Mouse (Mus musculus) kidney, adult 2 months (tissue): ENCODE measurements around the gene Slc12a5. TPM values are rescaled to one million over a fixed set of nuclear protein-coding genes. Genes with fewer than 3 reads are reported as not detected.

ENCODE experiments used
- DNase-seq: peaks from one replicate; pipeline ENCODE4 v3.0.0; 2021
- H3K27ac ChIP-seq: fragments of 200-500 bp; 2 replicates; pipeline ENCODE4 v1.5.1; 2012; ENCODE audit warnings: low read depth, low read length, control low read depth, inconsistent platforms; ENCODE audit not compliant: insufficient read depth
- H3K27me3 ChIP-seq: fragments of 200-500 bp; replicated peaks from 2 replicates; pipeline ENCODE4 v1.6.1; 2012; ENCODE audit warnings: mild to moderate bottlenecking, moderate library complexity, low read length, inconsistent platforms; ENCODE audit not compliant: control insufficient read depth, insufficient read depth
- H3K36me3 ChIP-seq: fragments of 200-500 bp; 2 replicates; pipeline ENCODE4 v1.6.1; 2012; ENCODE audit warnings: mild to moderate bottlenecking, moderate library complexity, low read length, inconsistent platforms; ENCODE audit not compliant: control insufficient read depth, insufficient read depth
- H3K4me1 ChIP-seq: fragments of 200-500 bp; 2 replicates; pipeline ENCODE4 v1.6.1; 2011; ENCODE audit warnings: low read length; ENCODE audit not compliant: control insufficient read depth, insufficient read depth
- H3K4me3 ChIP-seq: fragments of 200-500 bp; 2 replicates; pipeline ENCODE4 v1.5.1; 2011; ENCODE audit warnings: mild to moderate bottlenecking, low read depth, low read length, control low read depth; ENCODE audit not compliant: insufficient read depth
- CTCF ChIP-seq: fragments of 200-500 bp; conservative IDR thresholded peaks from 2 replicates; pipeline ENCODE4 v1.5.1; 2011; ENCODE audit warnings: low read depth, mild to moderate bottlenecking, control low read depth, low read length, moderate library complexity, mixed read lengths; ENCODE audit not compliant: insufficient read depth, insufficient read length
- POLR2A ChIP-seq: fragments of 200-500 bp; IDR thresholded peaks from one replicate; pipeline ENCODE4 v1.6.1; 2011; ENCODE audit warnings: low read depth, low read length, control low read depth
- WGBS: fragments of 180-500 bp; shearing (Covaris S2); methylation state at CpG from one replicate; pipeline ENCODE4 v1.1.7; 2018; 5-methylcytosine and 5-hydroxymethylcytosine counted together
- polyA plus RNA-seq: library from polyadenylated mRNA; depleted of rRNA; stranded (reverse); fragments of >200 nt; gene quantifications from 2 replicates; pipeline ENCODE4 v1.2.3, GENCODE M21; 2012

The Slc12a5 gene
- polyA plus RNA-seq, 1 experiment: 1.5 TPM

DNA sequence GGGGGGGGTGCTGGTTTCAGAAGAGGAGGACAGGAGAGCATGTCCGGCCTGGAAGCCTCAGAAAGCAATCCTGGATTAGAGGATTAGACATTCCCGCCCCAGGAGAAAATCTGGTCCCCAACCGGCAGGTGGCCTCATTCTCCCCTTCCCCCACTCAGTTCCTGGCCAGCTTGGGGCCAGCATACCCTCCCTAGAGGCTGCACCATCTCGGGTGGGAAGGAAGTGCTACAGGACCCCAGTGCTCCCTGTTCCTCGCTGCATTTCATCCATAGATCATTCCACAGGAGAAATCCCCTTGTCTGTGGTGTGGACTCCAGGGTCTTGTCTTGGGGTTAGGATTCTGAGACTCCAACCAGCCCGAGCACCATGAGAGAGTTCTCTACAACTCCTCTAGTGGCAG, 6.6 kb downstream of the Slc12a5 start:
- Histone ChIP-seq H3K36me3 (no peaks in the 10 kb centered on the region), H3K4me3 (no peak overlapping the region), H3K4me1 (no peaks in the 10 kb centered on the region), H3K27me3 (no peaks in the 10 kb centered on the region; the same call in 1 of the 2 replicates), H3K27ac (no peak overlapping the region)
- no peak for DNase-seq
- TF ChIP-seq POLR2A (no peak), CTCF (no peak)
- WGBS: 17% methylated on average over 6 of the region's 6 CpGs

DNA sequence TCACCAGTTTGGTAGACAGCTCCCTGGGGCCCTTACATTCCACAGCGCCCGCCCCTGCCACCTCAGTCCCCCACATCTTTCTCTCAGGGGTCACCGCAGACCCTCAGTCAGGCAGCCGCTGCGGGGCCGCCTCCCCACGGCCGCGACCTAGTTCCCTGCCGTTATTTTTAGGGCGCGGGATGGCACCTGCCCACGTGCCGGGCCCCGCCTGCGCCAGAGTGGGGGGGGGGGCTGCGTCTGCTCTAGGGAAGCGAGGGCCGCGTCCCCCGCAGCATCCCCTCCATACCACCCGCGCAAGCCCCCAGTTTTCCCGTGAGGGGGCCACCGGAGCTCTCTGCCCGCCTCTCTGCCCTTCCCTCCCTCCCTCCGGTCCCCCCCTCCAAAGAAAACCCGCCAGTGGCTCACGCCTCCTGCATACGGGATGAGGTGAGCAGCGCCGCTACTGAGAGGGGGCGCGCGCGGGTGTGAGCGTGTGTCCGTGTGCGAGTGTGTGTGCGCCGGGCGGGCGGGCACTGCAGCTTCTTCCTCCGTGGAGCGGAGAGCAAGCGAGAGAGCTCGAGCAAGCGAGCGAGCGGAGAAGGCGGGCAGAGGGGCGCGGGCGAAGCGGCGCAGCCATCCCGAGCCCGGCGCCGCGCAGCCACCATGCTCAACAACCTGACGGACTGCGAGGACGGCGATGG, 7.3 kb downstream of the Slc12a5 start:
- Histone ChIP-seq H3K27ac (no peak overlapping the region), H3K27me3 (no peaks in the 10 kb centered on the region; the same call in 1 of the 2 replicates), H3K36me3 (no peaks in the 10 kb centered on the region), H3K4me1 (no peaks in the 10 kb centered on the region), H3K4me3 (no peak overlapping the region)
- TF ChIP-seq CTCF (no peak), POLR2A (no peak)
- WGBS: 2% methylated on average over 65 of the region's 65 CpGs
- DNase-seq: no peak

GRCm38 (mm10) chr2:164968451-164968851, 7.8 kb downstream of the Slc12a5 start:
- no peak overlapping the region for H3K27ac ChIP-seq
- peak; percentile 56 for DNase-seq
- no peaks in the 10 kb centered on the region; the same call in 1 of the 2 replicates for H3K27me3 ChIP-seq
- H3K4me1 ChIP-seq: no peaks in the 10 kb centered on the region
- TF ChIP-seq POLR2A (no peak), CTCF (no peak)
- under 1% methylated on average over 28 of the region's 29 CpGs for WGBS
- no peak overlapping the region for H3K4me3 ChIP-seq
- H3K36me3 ChIP-seq: no peaks in the 10 kb centered on the region

GRCm38 (mm10) chr2:164969348-164969781, 8.8 kb downstream of the Slc12a5 start:
- DNase-seq: no peak
- Histone ChIP-seq H3K4me3 (no peak overlapping the region), H3K36me3 (no peaks in the 10 kb centered on the region), H3K4me1 (no peaks in the 10 kb centered on the region), H3K27ac (no peak overlapping the region), H3K27me3 (no peaks in the 10 kb centered on the region; the same call in 1 of the 2 replicates)
- 3% methylated on average over 21 of the region's 21 CpGs for WGBS
- TF ChIP-seq CTCF: no peak
- no peak for TF ChIP-seq POLR2A

DNA sequence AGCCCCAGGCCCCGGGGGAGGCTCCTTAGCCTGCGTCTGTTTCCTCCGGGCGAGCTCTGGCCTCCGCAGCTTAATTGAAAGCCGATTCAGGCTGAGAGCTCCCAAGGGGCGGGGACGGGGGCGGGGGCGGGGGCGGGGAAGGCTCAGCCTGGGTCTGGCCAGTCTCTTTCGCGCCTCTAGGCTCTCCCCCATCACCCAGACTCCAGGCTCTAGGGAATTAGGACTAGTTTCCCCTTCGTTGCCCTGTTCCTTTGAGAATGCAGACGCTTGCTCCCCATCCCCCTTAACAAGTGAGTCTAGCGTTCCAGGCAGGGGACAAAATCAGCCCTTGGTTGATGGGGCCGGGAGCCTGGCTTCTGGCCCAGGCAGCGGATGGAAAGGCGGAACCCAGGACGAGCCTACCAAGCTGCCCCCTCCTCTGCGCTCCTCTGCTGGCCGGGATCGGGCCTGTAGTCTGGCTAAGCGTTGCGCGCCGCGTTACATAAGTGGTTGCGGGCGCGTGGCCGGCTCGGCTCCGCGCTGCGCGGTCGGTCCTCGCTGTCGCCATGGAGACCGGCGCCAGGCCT, 10.1 kb downstream of the Slc12a5 start:
- H3K27me3 ChIP-seq: no peaks in the 10 kb centered on the region; the same call in 1 of the 2 replicates
- H3K4me3 ChIP-seq: no peak overlapping the region
- under 1% methylated on average over 42 of the region's 42 CpGs for WGBS
- H3K4me1 ChIP-seq: no peaks in the 10 kb centered on the region
- no peaks in the 10 kb centered on the region for H3K36me3 ChIP-seq
- no peak for DNase-seq
- TF ChIP-seq CTCF (no peak), POLR2A (no peak)
- H3K27ac ChIP-seq: no peak overlapping the region

DNA sequence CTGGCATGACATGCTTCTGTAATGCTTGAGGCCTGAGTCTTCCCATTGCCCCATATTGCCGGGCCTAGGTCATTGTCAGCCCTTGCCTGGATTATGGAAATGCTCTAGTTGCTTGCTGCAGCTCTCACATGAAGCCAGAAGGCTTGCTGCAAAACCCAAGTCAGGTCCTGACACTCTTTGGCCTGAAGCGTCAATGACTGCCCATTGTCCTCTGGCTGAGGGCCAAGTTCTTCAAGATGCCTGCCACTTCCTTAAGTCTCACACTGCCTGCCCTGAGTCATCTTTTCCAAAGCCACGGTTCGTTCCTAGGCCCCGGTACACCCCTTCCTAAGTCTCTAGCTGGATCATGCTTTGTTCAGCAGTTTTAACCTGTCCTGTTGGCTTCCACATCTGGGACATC, 12.0 kb downstream of the Slc12a5 start:
- no peaks in the 10 kb centered on the region; the same call in 1 of the 2 replicates for H3K27me3 ChIP-seq

GRCm38 (mm10) chr2:164975611-164976010, 15.0 kb downstream of the Slc12a5 start:
- TF ChIP-seq CTCF: no peak
- TF ChIP-seq POLR2A: no peak
- Histone ChIP-seq H3K4me3 (no peak overlapping the region), H3K27me3 (no peaks in the 10 kb centered on the region), H3K36me3 (no peaks in the 10 kb centered on the region), H3K4me1 (no peaks in the 10 kb centered on the region), H3K27ac (no peak overlapping the region)
- no peak for DNase-seq
- WGBS: 84% methylated on average over 6 of the region's 6 CpGs

More for the DNA sequence above, 12.0 kb downstream of the Slc12a5 start:
- Histone ChIP-seq H3K4me3 (no peak overlapping the region), H3K27ac (no peak overlapping the region), H3K36me3 (no peaks in the 10 kb centered on the region), H3K4me1 (no peaks in the 10 kb centered on the region)
- WGBS: 51% methylated on average over 5 of the region's 5 CpGs
- TF ChIP-seq CTCF: no peak
- no peak for TF ChIP-seq POLR2A
- DNase-seq: peak; percentile 30
